In genomic region chr2:78730161-78730560, GRCm38 (mm10) we compare ENCODE assay signal across 20 mouse cellular contexts.
"Had no signal": no experiment of that assay in that cellular context is flagged by ENCODE, and none has a peak within 500 bp of the region (broad histone marks: within the 10 kb centered on the region; RNA-seq: fewer than 3 reads in every experiment).

No protein-coding gene starts in this region.

- H3K27ac ChIP-seq: lung, embryonic 15.5 days; midbrain, embryonic 10.5 days; midbrain, embryonic 12.5 days; neural tube, embryonic 13.5 days; neural tube, embryonic 15.5 days had no signal

- H3K36me3 ChIP-seq: lung, embryonic 15.5 days; midbrain, embryonic 10.5 days; midbrain, embryonic 12.5 days; neural tube, embryonic 13.5 days; neural tube, embryonic 15.5 days had no signal

- H3K4me3 ChIP-seq: lung, embryonic 15.5 days; midbrain, embryonic 10.5 days; midbrain, embryonic 12.5 days; myocyte; neural tube, embryonic 13.5 days; neural tube, embryonic 15.5 days had no signal

- DNase-seq: lung, adult 2 months; lung, postnatal 14 days; lung, postnatal 36 days; midbrain, embryonic 14.5 days; retina, postnatal 1 day; right cerebral cortex, adult 18-20 months; right cerebral cortex, postnatal 25 days; right cerebral cortex, postnatal 4 days; spleen, adult 18-20 months; thymus, adult 18-20 months; thymus, postnatal 14 days; thymus, postnatal 36 days had no signal

- ATAC-seq: lung, postnatal 0 days; midbrain, embryonic 16.5 days had no signal

- H3K27me3 ChIP-seq: lung, embryonic 15.5 days; midbrain, embryonic 12.5 days; neural tube, embryonic 13.5 days; neural tube, embryonic 15.5 days had no signal

- H3K9me3 ChIP-seq: lung, embryonic 15.5 days; midbrain, embryonic 10.5 days; midbrain, embryonic 12.5 days; neural tube, embryonic 13.5 days; neural tube, embryonic 15.5 days had no signal

- H3K4me1 ChIP-seq: lung, embryonic 15.5 days; midbrain, embryonic 10.5 days; midbrain, embryonic 12.5 days; neural tube, embryonic 13.5 days; neural tube, embryonic 15.5 days had no signal

- H3K9ac ChIP-seq: lung, embryonic 15.5 days; midbrain, embryonic 12.5 days; neural tube, embryonic 13.5 days; neural tube, embryonic 15.5 days had no signal

- H3K4me2 ChIP-seq: lung, embryonic 15.5 days; midbrain, embryonic 12.5 days; neural tube, embryonic 13.5 days; neural tube, embryonic 15.5 days had no signal
